Mouse (Mus musculus) heart, postnatal 25 days (tissue): ENCODE measurements at regions not wholly inside any gene's neighbourhood (a gene's known extent, or its start where the extent isn't known, plus 50 kb on each side); places are given as distances from the start of the nearest gene placed in this dataset.

Experiments
- DNase-seq: peaks from one replicate; pipeline ENCODE4 v3.0.0; 2022; ENCODE audit warnings: low spot score
- intact Hi-C: fragments of 180-260 bp; cut with DNase I; formaldehyde crosslinking; loops from one replicate; pipeline ENCODE4 v1.15.1; 2025

- intact Hi-C loops = loop anchor here (5.0 kb wide), 2 partner anchors 90 to 130 kb away; no protein-coding TSS in a partner anchor
- peak; percentile 42 for DNase-seq
Observed at GRCm38 (mm10) chr17:83122525-83123280, 92.4 kb upstream of the Pkdcc start.

GRCm38 (mm10) chr17:83125057-83125456 is 90.0 kb upstream of the Pkdcc start:
- intact Hi-C loops = no loop called here
- no peak for DNase-seq

- no peak for DNase-seq
- intact Hi-C loops = no loop called here
Observed at GRCm38 (mm10) chr17:83127842-83128241, 87.2 kb upstream of the Pkdcc start.

GRCm38 (mm10) chr17:83128843-83129544 is 86.1 kb upstream of the Pkdcc start:
- DNase-seq = no peak
- intact Hi-C loops = no loop called here

GRCm38 (mm10) chr17:83129658-83130057 is 85.4 kb upstream of the Pkdcc start:
- intact Hi-C loops = no loop called here
- no peak for DNase-seq

GRCm38 (mm10) chr17:83133201-83133600 is 81.9 kb upstream of the Pkdcc start:
- DNase-seq = no peak
- intact Hi-C loops = no loop called here

- no peak for DNase-seq
- intact Hi-C loops = no loop called here
Observed at GRCm38 (mm10) chr17:83135441-83136120, 79.5 kb upstream of the Pkdcc start.

GRCm38 (mm10) chr17:83136267-83136666 is 78.8 kb upstream of the Pkdcc start:
- intact Hi-C loops = no loop called here
- no peak for DNase-seq

- no peak for DNase-seq
- intact Hi-C loops = no loop called here
Observed at GRCm38 (mm10) chr17:83137720-83138119, 77.4 kb upstream of the Pkdcc start.

GRCm38 (mm10) chr17:83138493-83139417 is 76.3 kb upstream of the Pkdcc start:
- intact Hi-C loops = no loop called here
- DNase-seq = no peak

- intact Hi-C loops = no loop called here
- peak; percentile 52 for DNase-seq
Observed at GRCm38 (mm10) chr17:83148371-83148929, 66.6 kb upstream of the Pkdcc start.

- DNase-seq = no peak
- intact Hi-C loops = no loop called here
Observed at GRCm38 (mm10) chr17:83149336-83149735, 65.8 kb upstream of the Pkdcc start.

GRCm38 (mm10) chr17:83155106-83155505 is 60.0 kb upstream of the Pkdcc start:
- intact Hi-C loops = no loop called here
- DNase-seq = no peak

GRCm38 (mm10) chr17:83156682-83157081 is 58.4 kb upstream of the Pkdcc start:
- intact Hi-C loops = no loop called here
- DNase-seq = no peak

- no peak for DNase-seq
- intact Hi-C loops = no loop called here
Observed at GRCm38 (mm10) chr17:83158053-83158452, 57.0 kb upstream of the Pkdcc start.

GRCm38 (mm10) chr17:83158652-83159051 is 56.4 kb upstream of the Pkdcc start:
- DNase-seq = no peak
- intact Hi-C loops = no loop called here

- intact Hi-C loops = no loop called here
- DNase-seq = no peak
Observed at GRCm38 (mm10) chr17:83159634-83160033, 55.5 kb upstream of the Pkdcc start.

GRCm38 (mm10) chr17:83160296-83160695 is 54.8 kb upstream of the Pkdcc start:
- DNase-seq = no peak
- intact Hi-C loops = no loop called here

GRCm38 (mm10) chr17:83161731-83162130 is 53.4 kb upstream of the Pkdcc start:
- DNase-seq = no peak
- intact Hi-C loops = no loop called here
